Mouse (Mus musculus): ENCODE measurements at regions not wholly inside any gene's neighbourhood (a gene's known extent, or its start where the extent isn't known, plus 50 kb on each side); places are given as distances from the start of the nearest gene placed in this dataset.

- no peak for DNase-seq (ENCODE audit: low spot score in 2 of 2)
Measured at GRCm38 (mm10) chr13:31166286-31166685, 192.3 kb downstream of the Gm5447 start.

- no peak for DNase-seq (ENCODE audit: low spot score in 2 of 2)
Measured at GRCm38 (mm10) chr13:31168854-31169253, 194.8 kb downstream of the Gm5447 start.

- no peak for DNase-seq (ENCODE audit: low spot score in 2 of 2)
Measured at GRCm38 (mm10) chr13:31171751-31172150, 197.7 kb downstream of the Gm5447 start.

GRCm38 (mm10) chr13:31172580-31172979 lies 198.6 kb downstream of the Gm5447 start:
- DNase-seq (ENCODE audit: low spot score in 2 of 2): no peak

GRCm38 (mm10) chr13:31177999-31178783 lies 204.2 kb downstream of the Gm5447 start:
- no peak for DNase-seq (ENCODE audit: low spot score in 2 of 2)

- DNase-seq (ENCODE audit: low spot score in 2 of 2): no peak
Measured at GRCm38 (mm10) chr13:31178964-31179363, 205.0 kb downstream of the Gm5447 start.

- DNase-seq (ENCODE audit: low spot score in 2 of 2): no peak
Measured at GRCm38 (mm10) chr13:31179407-31180001, 205.5 kb downstream of the Gm5447 start.

GRCm38 (mm10) chr13:31181530-31181929 lies 207.5 kb downstream of the Gm5447 start:
- no peak for DNase-seq (ENCODE audit: low spot score in 2 of 2)

GRCm38 (mm10) chr13:31184845-31185834 lies 211.1 kb downstream of the Gm5447 start:
- DNase-seq (ENCODE audit: low spot score in 2 of 2): no peak

- DNase-seq (ENCODE audit: low spot score in 2 of 2): no peak
Measured at GRCm38 (mm10) chr13:31186805-31187589, 213.0 kb downstream of the Gm5447 start.

GRCm38 (mm10) chr13:31189116-31189515 lies 215.1 kb downstream of the Gm5447 start:
- no peak for DNase-seq (ENCODE audit: low spot score in 2 of 2)

- no peak for DNase-seq (ENCODE audit: low spot score in 2 of 2)
Measured at GRCm38 (mm10) chr13:31190036-31190435, 216.0 kb downstream of the Gm5447 start.

GRCm38 (mm10) chr13:31191344-31192139 lies 217.5 kb downstream of the Gm5447 start:
- no peak for DNase-seq (ENCODE audit: low spot score in 2 of 2)

GRCm38 (mm10) chr13:31194971-31195370 lies 221.0 kb downstream of the Gm5447 start:
- DNase-seq (ENCODE audit: low spot score in 2 of 2): no peak

GRCm38 (mm10) chr13:31196546-31196945 lies 222.5 kb downstream of the Gm5447 start:
- no peak for DNase-seq (ENCODE audit: low spot score in 2 of 2)

- no peak for DNase-seq (ENCODE audit: low spot score in 2 of 2)
Measured at GRCm38 (mm10) chr13:31197593-31197992, 223.6 kb downstream of the Gm5447 start.

GRCm38 (mm10) chr13:31199384-31199783 lies 225.4 kb downstream of the Gm5447 start:
- DNase-seq (ENCODE audit: low spot score in 2 of 2): no peak

GRCm38 (mm10) chr13:31204068-31204467 lies 230.1 kb downstream of the Gm5447 start:
- DNase-seq (ENCODE audit: low spot score in 2 of 2): no peak

- DNase-seq (ENCODE audit: low spot score in 2 of 2): no peak
Measured at GRCm38 (mm10) chr13:31206381-31206780, 232.4 kb downstream of the Gm5447 start.

- DNase-seq (ENCODE audit: low spot score in 2 of 2): peak; percentile 39 to 75
Measured at GRCm38 (mm10) chr13:31207709-31208108, 233.7 kb downstream of the Gm5447 start.
